Mouse (Mus musculus) CH12.LX (cell line): ENCODE results near the gene Swsap1. TPM values are rescaled to one million over a fixed set of nuclear protein-coding genes. Genes with fewer than 3 reads are reported as not detected.

Experiments
- DNase-seq: peaks from one replicate; pipeline ENCODE4 v3.0.0-alpha.2; 2013; ENCODE audit errors: extremely low read depth
- H3K27ac ChIP-seq: 2 replicates; pipeline ENCODE4 v1.5.1; 2012; ENCODE audit warnings: low read depth, mild to moderate bottlenecking, control low read depth, moderate library complexity; ENCODE audit not compliant: insufficient read depth
- H3K27me3 ChIP-seq: replicated peaks from 2 replicates; pipeline ENCODE3; 2012; ENCODE audit warnings: inconsistent platforms
- H3K36me3 ChIP-seq, 2 experiments: replicated peaks in 1 of 2; 2 replicates each; pipeline versions ENCODE3 to v1.6.1; 2012; ENCODE audit warnings: inconsistent platforms in 1 of 2, low read length in 1 of 2, mild to moderate bottlenecking in 1 of 2, mixed read lengths in 1 of 2, moderate library complexity in 1 of 2; ENCODE audit not compliant: control insufficient read depth in 1 of 2, insufficient read depth in 1 of 2
- H3K4me1 ChIP-seq, 2 experiments: 2 replicates each; pipeline ENCODE4 v1.6.1; 2012; ENCODE audit warnings: inconsistent platforms in 1 of 2, moderate library complexity in 1 of 2; ENCODE audit not compliant: insufficient read depth in 2 of 2, control insufficient read depth in 1 of 2
- H3K4me2 ChIP-seq: 2 replicates; pipeline ENCODE4 v1.6.1; 2012; ENCODE audit warnings: low read depth, mild to moderate bottlenecking, control low read depth; ENCODE audit not compliant: poor library complexity, insufficient read depth, severe bottlenecking
- H3K4me3 ChIP-seq, 3 experiments: fragments of 150-350 bp in 1 of 3; sonication (generic) in 1 of 3; replicated peaks in 1 of 3; 2 replicates each; pipeline versions ENCODE3 to v1.5.1; 2011 to 2012; ENCODE audit warnings: low read depth in 2 of 3, low read length in 2 of 3, mild to moderate bottlenecking in 2 of 3, moderate library complexity in 2 of 3, control low read depth in 1 of 3, improper control_type of control experiment in 1 of 3, inconsistent platforms in 1 of 3, mixed read lengths in 1 of 3; ENCODE audit not compliant: poor library complexity in 1 of 3
- H3K79me2 ChIP-seq: replicated peaks from 2 replicates; pipeline ENCODE4 v1.6.1; 2012; ENCODE audit warnings: mild to moderate bottlenecking, moderate library complexity; ENCODE audit not compliant: control insufficient read depth, poor library complexity, insufficient read depth, severe bottlenecking; ENCODE audit errors: extremely low read depth
- H3K9ac ChIP-seq: 2 replicates; pipeline ENCODE4 v1.6.1; 2012; ENCODE audit warnings: low read depth, mild to moderate bottlenecking, control low read depth, moderate library complexity; ENCODE audit not compliant: insufficient read depth
- H3K9me3 ChIP-seq: replicated peaks from 2 replicates; pipeline ENCODE3; 2012; ENCODE audit warnings: low read length, inconsistent platforms, mixed read lengths
- BHLHE40 ChIP-seq: IDR thresholded peaks from 2 replicates; pipeline ENCODE4 v1.6.1; 2011; ENCODE audit warnings: mild to moderate bottlenecking, low read depth, low read length, improper control_type of control experiment
- CHD1 ChIP-seq: IDR thresholded peaks from 2 replicates; pipeline ENCODE4 v1.6.1; 2012; ENCODE audit warnings: low read depth, low read length, improper control_type of control experiment, inconsistent platforms
- E2F4 ChIP-seq: IDR thresholded peaks from 2 replicates; pipeline ENCODE4 v1.6.1; 2011; ENCODE audit warnings: low read depth, low read length, improper control_type of control experiment; ENCODE audit not compliant: insufficient replicate concordance
- ELF1 ChIP-seq: IDR thresholded peaks from 2 replicates; pipeline ENCODE4 v1.6.1; 2014; ENCODE audit warnings: low read depth, mild to moderate bottlenecking, inconsistent platforms, low read length, improper control_type of control experiment
- EP300 ChIP-seq: IDR thresholded peaks from 2 replicates; pipeline ENCODE4 v1.6.1; 2011; ENCODE audit warnings: low read length, improper control_type of control experiment
- GABPA ChIP-seq: IDR thresholded peaks from 2 replicates; pipeline ENCODE4 v1.6.1; 2012; ENCODE audit warnings: low read depth, low read length, improper control_type of control experiment, inconsistent platforms; ENCODE audit not compliant: insufficient replicate concordance
- HCFC1 ChIP-seq: IDR thresholded peaks from 2 replicates; pipeline ENCODE4 v1.6.1; 2012; ENCODE audit warnings: low read depth, mild to moderate bottlenecking, inconsistent platforms, low read length, improper control_type of control experiment
- IRF4 ChIP-seq: IDR thresholded peaks from 2 replicates; pipeline ENCODE4 v1.6.1; 2014; ENCODE audit warnings: low read depth, mild to moderate bottlenecking, inconsistent platforms, low read length, improper control_type of control experiment
- JUN ChIP-seq: IDR thresholded peaks from 2 replicates; pipeline ENCODE4 v1.6.1; 2011; ENCODE audit warnings: low read depth, mild to moderate bottlenecking, low read length, improper control_type of control experiment, moderate library complexity; ENCODE audit not compliant: insufficient read depth
- JUND ChIP-seq: conservative IDR thresholded peaks from 2 replicates; pipeline ENCODE4 v1.6.1; 2011; ENCODE audit warnings: low read depth, low read length, improper control_type of control experiment
- KAT2A ChIP-seq: IDR thresholded peaks from 2 replicates; pipeline ENCODE4 v1.6.1; 2012; ENCODE audit warnings: low read length, improper control_type of control experiment, inconsistent platforms; ENCODE audit not compliant: insufficient replicate concordance
- MAX ChIP-seq: IDR thresholded peaks from 2 replicates; pipeline ENCODE4 v1.6.1; 2011; ENCODE audit warnings: low read length, improper control_type of control experiment
- MAZ ChIP-seq: IDR thresholded peaks from 2 replicates; pipeline ENCODE4 v1.6.1; 2012; ENCODE audit warnings: low read depth, mild to moderate bottlenecking, inconsistent platforms, low read length, improper control_type of control experiment, moderate library complexity
- MXI1 ChIP-seq: IDR thresholded peaks from 2 replicates; pipeline ENCODE4 v1.6.1; 2011; ENCODE audit warnings: mild to moderate bottlenecking, low read depth, low read length, improper control_type of control experiment
- MYC ChIP-seq: IDR thresholded peaks from 2 replicates; pipeline ENCODE4 v1.6.1; 2011; ENCODE audit warnings: low read depth, mild to moderate bottlenecking, improper control_type of control experiment, low read length
- NELFE ChIP-seq: IDR thresholded peaks from 2 replicates; pipeline ENCODE4 v1.6.1; 2011; ENCODE audit warnings: low read depth, low read length, improper control_type of control experiment
- NRF1 ChIP-seq: IDR thresholded peaks from 2 replicates; pipeline ENCODE4 v1.6.1; 2014; ENCODE audit warnings: low read depth, mild to moderate bottlenecking, inconsistent platforms, low read length, improper control_type of control experiment, moderate library complexity
- PAX5 ChIP-seq: IDR thresholded peaks from 2 replicates; pipeline ENCODE4 v1.6.1; 2012; ENCODE audit warnings: low read length, inconsistent platforms, mixed read lengths
- POLR2A ChIP-seq: IDR thresholded peaks from 2 replicates; pipeline ENCODE4 v1.6.1; 2011; ENCODE audit warnings: low read depth, mild to moderate bottlenecking, improper control_type of control experiment, low read length
- POLR2AphosphoS2 ChIP-seq: IDR thresholded peaks from 2 replicates; pipeline ENCODE4 v1.6.1; 2011; ENCODE audit warnings: low read depth, low read length, improper control_type of control experiment
- RCOR1 ChIP-seq: conservative IDR thresholded peaks from 2 replicates; pipeline ENCODE4 v1.6.1; 2012; ENCODE audit warnings: low read depth, mild to moderate bottlenecking, inconsistent platforms, low read length, improper control_type of control experiment
- SIN3A ChIP-seq: IDR thresholded peaks from 2 replicates; pipeline ENCODE4 v1.6.1; 2012; ENCODE audit warnings: low read length, improper control_type of control experiment, inconsistent platforms
- TBP ChIP-seq: conservative IDR thresholded peaks from 2 replicates; pipeline ENCODE4 v1.6.1; 2011; ENCODE audit warnings: low read depth, low read length, improper control_type of control experiment
- TCF12 ChIP-seq: IDR thresholded peaks from 2 replicates; pipeline ENCODE4 v1.6.1; 2014; ENCODE audit warnings: low read depth, mild to moderate bottlenecking, inconsistent platforms, low read length, improper control_type of control experiment
- USF1 ChIP-seq: IDR thresholded peaks from 2 replicates; pipeline ENCODE4 v1.6.1; 2014; ENCODE audit warnings: low read depth, mild to moderate bottlenecking, inconsistent platforms, low read length, improper control_type of control experiment
- USF2 ChIP-seq: conservative IDR thresholded peaks from 2 replicates; pipeline ENCODE4 v1.6.1; 2011; ENCODE audit warnings: low read depth, low read length, improper control_type of control experiment
- ZC3H11A ChIP-seq: IDR thresholded peaks from 2 replicates; pipeline ENCODE4 v1.6.1; 2012; ENCODE audit warnings: low read depth, mild to moderate bottlenecking, inconsistent platforms, low read length, improper control_type of control experiment
- ZKSCAN1 ChIP-seq: IDR thresholded peaks from 2 replicates; pipeline ENCODE4 v1.6.1; 2012; ENCODE audit warnings: low read depth, inconsistent platforms, low read length, improper control_type of control experiment, borderline replicate concordance
- ZMIZ1 ChIP-seq: IDR thresholded peaks from 2 replicates; pipeline ENCODE4 v1.6.1; 2012; ENCODE audit warnings: low read depth, mild to moderate bottlenecking, inconsistent platforms, low read length, improper control_type of control experiment
- ZNF384 ChIP-seq: IDR thresholded peaks from 2 replicates; pipeline ENCODE4 v1.6.1; 2012; ENCODE audit warnings: low read depth, low read length, improper control_type of control experiment, inconsistent platforms
- dilution Hi-C: fragments of 300-500 bp; cut with MboI; formaldehyde crosslinking; loops from 2 replicates; pipeline ENCODE4 v1.14.3; 2020; ENCODE audit warnings: low sequenced_read_pairs; ENCODE audit not compliant: extremely low pct_unique_long_range_greater_than_20kb, extremely low pct_ligation_motif_present
- in situ Hi-C: fragments of 300-500 bp; cut with MboI; formaldehyde crosslinking; loops from 3 replicates; pipeline ENCODE4 v1.14.3; 2019; ENCODE audit warnings: low sequenced_read_pairs, low pct_ligation_motif_present, low pct_unique_long_range_greater_than_20kb, mixed read lengths
- polyA plus RNA-seq: library from polyadenylated mRNA; unstranded; fragments of >175 nt; gene quantifications from 2 replicates; pipeline ENCODE4 v1.2.1, GENCODE M21; 2012; ENCODE audit warnings: low read depth; ENCODE audit not compliant: insufficient read length
- total RNA-seq, 2 experiments: library from RNA; depleted of rRNA; stranded (reverse); fragments of 300-350 nt in 1 of 2; fragments of >200 nt in 1 of 2; gene quantifications; 2 replicates each; pipeline ENCODE4 v1.2.3; 2012 to 2014

The Swsap1 gene
- total and polyA plus RNA-seq, 3 experiments: 3.1 to 4.1 (median 4.0) TPM

- Histone ChIP-seq H3K9ac (peak within 1 kb of the TSS; percentile 35), H3K27ac (no peak within 1 kb of the TSS), H3K36me3 (no peaks in the 10 kb centered on the region), H3K27me3 (peaks cover 51% of the 10 kb centered on the region), H3K4me3 (peak within 1 kb of the TSS; percentile 53 to 73 (median 53)), H3K9me3 (no peaks in the 10 kb centered on the region), H3K79me2 (no peaks in the 10 kb centered on the region), H3K4me1 (peaks cover 10 to 11% of the 10 kb centered on the region in 2 experiments; a peak in 3 of 4 replicates), H3K4me2 (peak within 1 kb of the TSS; percentile 60)
- no peak for TF ChIP-seq ZMIZ1
- peak; percentile 59; the same call in 1 of the 2 replicates for TF ChIP-seq MAZ
- no peak for TF ChIP-seq USF1
- TF ChIP-seq NELFE: no peak; the same call in 1 of the 2 replicates
- TF ChIP-seq USF2: no peak
- no peak for TF ChIP-seq ZNF384
- 0 out of 2 replicates have a peak, but pooled peaks have one; percentile 21 for TF ChIP-seq BHLHE40
- no peak for TF ChIP-seq POLR2AphosphoS2
- no peak for TF ChIP-seq ZKSCAN1
- TF ChIP-seq NRF1: no peak
- no peak for TF ChIP-seq RCOR1
- TF ChIP-seq MYC: no peak
- no peak for TF ChIP-seq ELF1
- no peak for TF ChIP-seq CHD1
- TF ChIP-seq EP300: no peak
- peak; percentile 18; the same call in 1 of the 2 replicates for TF ChIP-seq HCFC1
- TF ChIP-seq MXI1: peak; percentile 61
- TF ChIP-seq KAT2A: no peak
- no peak for TF ChIP-seq MAX
- TF ChIP-seq E2F4: no peak
- no peak for TF ChIP-seq JUN
- TF ChIP-seq JUND: no peak
- no peak for TF ChIP-seq GABPA
- TF ChIP-seq IRF4: no peak
- no peak for TF ChIP-seq ZC3H11A
- TF ChIP-seq PAX5: no peak
- TF ChIP-seq TCF12: peak; percentile 50; the same call in 1 of the 2 replicates
- TF ChIP-seq SIN3A: peak; percentile 66; the same call in 1 of the 2 replicates
- TF ChIP-seq POLR2A: peak; percentile 48
- TF ChIP-seq TBP: no peak
- dilution Hi-C loops: no loop called here
- in situ Hi-C loops: no loop called here
- DNase-seq: peak; percentile 96
Observed at GRCm38 (mm10) chr9:21918035-21918592, 37.4 kb upstream of the Swsap1 start, which contains the start of gene Rab3d. Rab3d (minus strand) TSS chr9:21918192.
